Mouse (Mus musculus) spleen, adult 2 months (tissue): Measurements from ENCODE around the gene Mllt1. TPM values are rescaled to one million over a fixed set of nuclear protein-coding genes. Genes with fewer than 3 reads are reported as not detected.
A peak's percentile ranks its signal among the peaks of the same experiment; 100 is the strongest.

Experiments used
- DNase-seq, 2 experiments: peaks; one replicate each; pipeline versions ENCODE4 v3.0.0 to v3.0.0-alpha.2; 2012 to 2021; ENCODE audit warnings: low spot score in 2 of 2, low read depth in 1 of 2
- H3K27ac ChIP-seq: fragments of 200-500 bp; 2 replicates; pipeline ENCODE4 v1.5.1; 2012; ENCODE audit warnings: low read length, inconsistent platforms; ENCODE audit not compliant: insufficient read depth
- H3K27me3 ChIP-seq: fragments of 200-500 bp; 2 replicates; pipeline ENCODE4 v1.6.1; 2012; ENCODE audit warnings: mild to moderate bottlenecking, moderate library complexity, low read length, inconsistent platforms; ENCODE audit not compliant: control insufficient read depth, insufficient read depth
- H3K36me3 ChIP-seq: fragments of 200-500 bp; 2 replicates; pipeline ENCODE4 v1.6.1; 2012; ENCODE audit warnings: mild to moderate bottlenecking, low read length, inconsistent platforms; ENCODE audit not compliant: control insufficient read depth, insufficient read depth
- H3K4me1 ChIP-seq: fragments of 200-500 bp; 2 replicates; pipeline ENCODE4 v1.6.1; 2011; ENCODE audit warnings: inconsistent platforms; ENCODE audit not compliant: control insufficient read depth, insufficient read depth, insufficient read length
- H3K4me3 ChIP-seq: fragments of 200-500 bp; 2 replicates; pipeline ENCODE4 v1.5.1; 2011; ENCODE audit warnings: mild to moderate bottlenecking, inconsistent platforms; ENCODE audit not compliant: insufficient read depth, insufficient read length; ENCODE audit errors: extremely low read depth
- CTCF ChIP-seq: fragments of 200-500 bp; IDR thresholded peaks from 2 replicates; pipeline ENCODE4 v1.5.1; 2011; ENCODE audit warnings: mild to moderate bottlenecking, inconsistent platforms; ENCODE audit not compliant: insufficient read depth, insufficient read length, insufficient replicate concordance; ENCODE audit errors: extremely low read depth
- POLR2A ChIP-seq: fragments of 200-500 bp; IDR thresholded peaks from 2 replicates; pipeline ENCODE4 v1.6.1; 2011; ENCODE audit warnings: low read depth, low read length, inconsistent platforms
- WGBS: fragments of 180-500 bp; shearing (Covaris S2); methylation state at CpG from one replicate; pipeline ENCODE4 v1.1.7; 2018; 5-methylcytosine and 5-hydroxymethylcytosine counted together
- polyA plus RNA-seq: library from polyadenylated mRNA; depleted of rRNA; stranded (reverse); fragments of >200 nt; gene quantifications from 2 replicates; pipeline ENCODE4 v1.2.3, GENCODE M21; 2012

Gene Mllt1
- polyA plus RNA-seq, 1 experiment = 36.2 TPM

- no peaks in the 10 kb centered on the region for H3K27me3 ChIP-seq
- DNase-seq = no peak
- peaks cover 13% of the 10 kb centered on the region; the same call in 1 of the 2 replicates for H3K4me1 ChIP-seq
- TF ChIP-seq CTCF (no peak), POLR2A (no peak)
- WGBS = 46% methylated on average over 5 of the region's 5 CpGs
- peak overlapping the region; percentile 43; the same call in 1 of the 2 replicates for H3K27ac ChIP-seq
- H3K36me3 ChIP-seq = no peaks in the 10 kb centered on the region
- no peak overlapping the region for H3K4me3 ChIP-seq
These were observed 50.9 kb downstream of the Mllt1 start for GRCm38 (mm10) chr17:56884331-56884730.

- DNase-seq = no peak
- TF ChIP-seq POLR2A = no peak
- TF ChIP-seq CTCF = no peak
- no peak overlapping the region for H3K27ac ChIP-seq
- no peaks in the 10 kb centered on the region for H3K27me3 ChIP-seq
- WGBS = 52% methylated on average over 17 of the region's 17 CpGs
- no peaks in the 10 kb centered on the region for H3K36me3 ChIP-seq
- peak overlapping the region; percentile 16; the same call in 1 of the 2 replicates for H3K4me3 ChIP-seq
- H3K4me1 ChIP-seq = peaks cover 13% of the 10 kb centered on the region; the same call in 1 of the 2 replicates
These were observed 51.6 kb downstream of the Mllt1 start for GRCm38 (mm10) chr17:56883612-56884011.

- no peak for DNase-seq
- H3K36me3 ChIP-seq = no peaks in the 10 kb centered on the region
- no peak overlapping the region for H3K4me3 ChIP-seq
- TF ChIP-seq CTCF = no peak
- no peak for TF ChIP-seq POLR2A
- H3K4me1 ChIP-seq = no peaks in the 10 kb centered on the region
- no peak overlapping the region for H3K27ac ChIP-seq
- no peaks in the 10 kb centered on the region for H3K27me3 ChIP-seq
- 94% methylated on average over 19 of the region's 19 CpGs for WGBS
These were observed 57.8 kb downstream of the Mllt1 start for GRCm38 (mm10) chr17:56877426-56877825.

- WGBS = 83% methylated on average over 8 of the region's 8 CpGs
- no peaks in the 10 kb centered on the region for H3K4me1 ChIP-seq
These were observed 58.2 kb downstream of the Mllt1 start for GRCm38 (mm10) chr17:56876981-56877380.

GRCm38 (mm10) chr17:56876465-56876864 lies 58.8 kb downstream of the Mllt1 start:
- TF ChIP-seq CTCF = no peak
- no peak for TF ChIP-seq POLR2A
- no peak overlapping the region for H3K27ac ChIP-seq
- no peaks in the 10 kb centered on the region for H3K4me1 ChIP-seq
- 95% methylated on average over 3 of the region's 3 CpGs for WGBS
- H3K36me3 ChIP-seq = no peaks in the 10 kb centered on the region
- no peaks in the 10 kb centered on the region for H3K27me3 ChIP-seq
- H3K4me3 ChIP-seq = no peak overlapping the region
- DNase-seq = no peak

More at GRCm38 (mm10) chr17:56876981-56877380, 58.2 kb downstream of the Mllt1 start:
- Histone ChIP-seq H3K36me3 (no peaks in the 10 kb centered on the region), H3K4me3 (no peak overlapping the region), H3K27me3 (no peaks in the 10 kb centered on the region), H3K27ac (no peak overlapping the region)
- DNase-seq = no peak
- no peak for TF ChIP-seq POLR2A

- Histone ChIP-seq H3K27ac (no peak within 1 kb of the TSS), H3K36me3 (no peaks in the 10 kb centered on the region), H3K4me1 (no peaks in the 10 kb centered on the region), H3K27me3 (no peaks in the 10 kb centered on the region), H3K4me3 (no peak within 1 kb of the TSS)
- TF ChIP-seq POLR2A = no peak
- TF ChIP-seq CTCF = no peak
- DNase-seq = no peak
- WGBS = 68% methylated on average over 12 of the region's 12 CpGs
These were observed 60.1 kb downstream of the Mllt1 start, which contains the start of gene 1700061G19Rik for GRCm38 (mm10) chr17:56874936-56875651. Gene 1700061G19Rik (plus strand): TSS chr17:56875477.

- TF ChIP-seq POLR2A = no peak
- TF ChIP-seq CTCF = no peak
- no peak for DNase-seq
- no peak within 1 kb of the TSS for H3K27ac ChIP-seq
- H3K36me3 ChIP-seq = no peaks in the 10 kb centered on the region
- WGBS = 98% methylated on average over 2 of the region's 2 CpGs
- H3K4me3 ChIP-seq = no peak within 1 kb of the TSS
- H3K27me3 ChIP-seq = no peaks in the 10 kb centered on the region
- H3K4me1 ChIP-seq = no peaks in the 10 kb centered on the region
These were observed 61.0 kb downstream of the Mllt1 start, which contains the start of gene Acsbg2 for GRCm38 (mm10) chr17:56874237-56874636. Gene Acsbg2 (minus strand): TSS chr17:56874447.
